Comparison of ENCODE assay signal across 8 mouse cellular contexts in the genomic region with DNA sequence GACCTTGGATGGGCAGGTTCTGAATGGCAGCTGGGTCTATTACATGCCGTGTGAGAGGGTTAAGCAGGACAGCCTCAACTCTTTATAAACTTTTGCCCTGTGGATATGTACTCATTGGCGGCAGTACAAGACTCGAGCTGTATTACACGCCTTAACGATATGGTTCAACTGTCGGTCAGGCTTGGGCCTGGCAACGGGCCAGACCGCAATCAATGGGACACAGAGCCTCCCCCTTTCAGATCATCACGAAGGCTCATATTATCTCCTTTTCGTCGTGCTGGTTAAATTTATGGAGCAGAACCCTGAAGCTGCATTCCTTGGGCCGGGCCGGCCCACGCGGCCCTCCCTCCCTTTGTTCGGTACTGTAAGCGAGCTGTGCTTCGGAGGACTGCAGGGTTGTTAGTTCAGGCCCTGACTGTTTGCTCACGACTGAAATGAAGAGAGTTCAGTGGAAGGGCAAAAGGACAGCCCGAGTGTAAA.
A peak's percentile ranks its signal among the peaks of the same experiment; 100 is the strongest.
DNase-seq lines count a peak whose midpoint lies in the region; ATAC-seq and TF ChIP-seq lines count a peak whose summit lies in the region.

No protein-coding gene starts in this region.

- no peak for TF ChIP-seq CTCF in stomach, postnatal 0 days (IDR thresholded peaks at IDR 0.05; ENCODE audit: low read depth)

- no peak overlapping the region for H3K4me3 ChIP-seq in limb, embryonic 11.5 days (ENCODE audit: low read depth, low read length)
- H3K4me3 ChIP-seq in midbrain, embryonic 11.5 days (ENCODE audit: low read depth, low read length), result no peak overlapping the region
- no peak overlapping the region for H3K4me3 ChIP-seq in stomach, postnatal 0 days (ENCODE audit: low read depth, low read length)

- intact Hi-C loops in heart, postnatal 36 days (cut with DNase I), result no loop called here

- H3K27me3 ChIP-seq in limb, embryonic 11.5 days (ENCODE audit: control insufficient read depth, insufficient read depth, low read length), result no peaks in the 10 kb centered on the region
- H3K27me3 ChIP-seq in midbrain, embryonic 11.5 days (ENCODE audit: control insufficient read depth, insufficient read depth, low read length), result no peaks in the 10 kb centered on the region
- no peaks in the 10 kb centered on the region for H3K27me3 ChIP-seq in stomach, postnatal 0 days (ENCODE audit: control insufficient read depth, insufficient read depth, low read length)

- ATAC-seq in erythroid progenitor cell, adult 5-6 weeks (replicated peaks; ENCODE audit: low FRiP score, poor library complexity, severe bottlenecking), result peak; percentile 76
- peak; percentile 69 for ATAC-seq in limb, embryonic 11.5 days (ENCODE audit: insufficient number of reproducible peaks, low FRiP score, low TSS enrichment, low read depth)
- ATAC-seq in midbrain, embryonic 11.5 days (ENCODE audit: low FRiP score), result peak; percentile 44; the same call in 1 of the 2 replicates
- ATAC-seq in stomach, postnatal 0 days (ENCODE audit: low FRiP score, low TSS enrichment), result peak; percentile 90

- H3K4me2 ChIP-seq in limb, embryonic 11.5 days (ENCODE audit: low read depth, severe bottlenecking), result no peak overlapping the region
- H3K4me2 ChIP-seq in midbrain, embryonic 11.5 days, result no peak overlapping the region
- H3K4me2 ChIP-seq in stomach, postnatal 0 days (replicated peaks; ENCODE audit: low read depth), result no peak overlapping the region

- no peaks in the 10 kb centered on the region for H3K36me3 ChIP-seq in limb, embryonic 11.5 days (ENCODE audit: control insufficient read depth, insufficient read depth, low read length)
- no peaks in the 10 kb centered on the region for H3K36me3 ChIP-seq in midbrain, embryonic 11.5 days (ENCODE audit: control insufficient read depth, insufficient read depth, low read length)
- H3K36me3 ChIP-seq in stomach, postnatal 0 days (ENCODE audit: control insufficient read depth, insufficient read depth, low read length), result no peaks in the 10 kb centered on the region

- 51% methylated on average over 20 of the region's 20 CpGs for WGBS in limb, embryonic 11.5 days
- WGBS in midbrain, embryonic 11.5 days, result 82% methylated on average over 20 of the region's 20 CpGs
- WGBS in stomach, postnatal 0 days, result 5% methylated on average over 20 of the region's 20 CpGs

- no peaks in the 10 kb centered on the region for H3K9me3 ChIP-seq in limb, embryonic 11.5 days (ENCODE audit: control insufficient read depth, low read length)
- no peaks in the 10 kb centered on the region for H3K9me3 ChIP-seq in midbrain, embryonic 11.5 days (ENCODE audit: control insufficient read depth, low read length)
- no peaks in the 10 kb centered on the region for H3K9me3 ChIP-seq in stomach, postnatal 0 days (ENCODE audit: control insufficient read depth, low read length)

- TF ChIP-seq EP300 in stomach, postnatal 0 days (optimal IDR thresholded peaks at IDR 0.05), result peak; percentile 60

- peak; percentile 21 for DNase-seq in right cerebral cortex, postnatal 14 days
- DNase-seq in right cerebral cortex, adult 2 months (ENCODE audit: low spot score in 2 of 2), result no peak
- peak; percentile 63 for DNase-seq in heart, postnatal 36 days
- peak; percentile 61 for DNase-seq in limb, embryonic 11.5 days (ENCODE audit: low spot score)
- no peak for DNase-seq in midbrain, embryonic 11.5 days (ENCODE audit: low spot score, missing footprints)
- peak; percentile 88 for DNase-seq in stomach, postnatal 0 days (ENCODE audit: low spot score)
- DNase-seq in natural killer cell, adult 2 months (ENCODE audit: low spot score in 2 of 2), result no peak

- peaks cover 29% of the 10 kb centered on the region for H3K4me1 ChIP-seq in limb, embryonic 11.5 days (ENCODE audit: control insufficient read depth, insufficient read depth, low read length)
- H3K4me1 ChIP-seq in midbrain, embryonic 11.5 days (ENCODE audit: control insufficient read depth, insufficient read depth, low read length), result no peaks in the 10 kb centered on the region
- H3K4me1 ChIP-seq in stomach, postnatal 0 days (replicated peaks; ENCODE audit: control insufficient read depth, insufficient read depth), result peaks cover 21% of the 10 kb centered on the region

- H3K27ac ChIP-seq in limb, embryonic 11.5 days (replicated peaks; ENCODE audit: low read depth, low read length), result 0 out of 2 replicates have a peak overlapping the region, but pooled peaks have one; percentile 22
- H3K27ac ChIP-seq in midbrain, embryonic 11.5 days (ENCODE audit: low read depth, low read length), result no peak overlapping the region
- peak overlapping the region; percentile 89 for H3K27ac ChIP-seq in stomach, postnatal 0 days (replicated peaks)

- H3K9ac ChIP-seq in limb, embryonic 11.5 days (ENCODE audit: low read length), result no peak overlapping the region
- no peak overlapping the region for H3K9ac ChIP-seq in midbrain, embryonic 11.5 days (ENCODE audit: low read length)
- no peak overlapping the region for H3K9ac ChIP-seq in stomach, postnatal 0 days (ENCODE audit: low read length)

Comparison
In these comparisons a context has a peak if more than half of its experiments do, and no peak if none do; other contexts are left out.
1. DNase-seq: peak in right cerebral cortex, postnatal 14 days (single experiment), heart, postnatal 36 days (2 of 2), limb, embryonic 11.5 days (single experiment) and stomach, postnatal 0 days (single experiment); none in right cerebral cortex, adult 2 months (0 of 2), midbrain, embryonic 11.5 days (single experiment) and natural killer cell, adult 2 months (0 of 2).
2. Peak in every context shown above with its lines, with median percentiles within 50 percentile points of each other: ATAC-seq.